Mouse (Mus musculus): ENCODE results near the gene Aen.
A peak's percentile ranks its signal among the peaks of the same experiment; 100 is the strongest.

The Aen gene

DNA sequence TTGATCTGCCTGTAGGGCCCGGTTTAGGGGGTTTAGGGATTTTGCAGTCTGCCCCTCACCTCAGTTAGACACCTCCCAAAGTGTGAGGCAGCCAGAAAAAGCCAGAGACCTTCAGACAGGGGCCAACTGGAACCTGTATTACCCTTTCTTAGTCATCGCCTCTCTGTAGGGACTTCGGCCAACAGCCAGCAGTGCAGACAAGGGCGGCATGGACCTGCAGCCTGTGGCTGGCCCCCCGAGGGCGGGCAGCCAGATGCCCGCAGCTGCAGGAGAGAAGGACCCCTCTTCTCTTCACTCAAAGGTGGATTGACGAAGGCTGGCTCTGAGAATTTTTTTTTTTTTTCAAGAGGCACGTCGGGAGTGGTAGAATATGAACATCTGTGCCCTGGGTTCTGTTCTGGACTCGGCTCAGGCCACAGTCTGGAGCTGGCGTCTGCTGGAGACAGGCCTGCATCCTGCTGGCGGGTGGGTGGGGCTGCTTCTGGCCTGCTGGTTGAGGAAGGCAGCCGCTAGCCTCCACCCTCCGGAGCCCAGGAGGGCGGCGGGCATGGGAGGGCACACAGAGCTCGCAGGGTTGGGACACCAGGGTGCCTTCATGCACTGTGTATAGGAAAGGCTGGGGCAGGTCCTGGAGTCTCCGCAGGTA, 43.4 kb downstream of the Aen start:
- no peak for DNase-seq (ENCODE audit: low spot score in 2 of 2)

DNA sequence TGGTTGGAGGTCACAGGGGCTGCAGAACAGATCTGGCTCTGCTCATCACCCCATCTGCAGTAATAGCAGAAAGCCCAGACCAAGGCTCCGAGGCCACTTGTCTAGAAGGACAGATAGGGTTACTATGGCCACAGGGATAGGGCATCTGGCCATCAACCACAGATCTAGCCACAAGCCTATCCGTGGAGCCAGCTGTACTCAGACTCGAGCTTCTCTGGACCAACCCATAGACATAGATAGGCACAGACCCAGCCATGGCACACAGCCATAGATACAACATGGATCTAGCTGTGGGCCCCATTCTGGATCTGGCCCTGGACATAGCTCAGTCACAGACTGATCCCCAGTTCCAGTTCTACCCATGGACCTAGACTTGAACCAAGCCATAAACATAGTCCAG, 45.3 kb downstream of the Aen start:
- DNase-seq (ENCODE audit: low spot score in 2 of 2): no peak

DNA sequence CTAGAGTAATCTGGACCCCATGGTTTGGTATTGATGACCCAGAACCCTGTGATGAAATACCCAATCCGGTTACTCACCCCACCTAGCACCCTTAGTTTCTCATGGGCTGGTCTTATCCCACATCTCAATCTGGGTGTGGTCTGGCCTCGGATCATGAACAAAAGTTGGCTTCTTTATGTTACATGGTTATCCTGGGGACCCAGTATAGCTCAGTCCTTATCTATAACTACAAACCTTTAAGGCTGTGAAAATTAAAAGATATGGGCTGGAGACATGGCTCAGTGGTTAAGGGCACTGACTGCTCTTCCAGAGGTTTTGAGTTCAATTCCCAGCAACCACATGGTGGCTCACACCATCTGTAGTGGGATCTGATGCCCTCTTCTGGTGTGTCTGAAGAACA, 46.9 kb downstream of the Aen start:
- DNase-seq (ENCODE audit: low spot score in 2 of 2): no peak

DNA sequence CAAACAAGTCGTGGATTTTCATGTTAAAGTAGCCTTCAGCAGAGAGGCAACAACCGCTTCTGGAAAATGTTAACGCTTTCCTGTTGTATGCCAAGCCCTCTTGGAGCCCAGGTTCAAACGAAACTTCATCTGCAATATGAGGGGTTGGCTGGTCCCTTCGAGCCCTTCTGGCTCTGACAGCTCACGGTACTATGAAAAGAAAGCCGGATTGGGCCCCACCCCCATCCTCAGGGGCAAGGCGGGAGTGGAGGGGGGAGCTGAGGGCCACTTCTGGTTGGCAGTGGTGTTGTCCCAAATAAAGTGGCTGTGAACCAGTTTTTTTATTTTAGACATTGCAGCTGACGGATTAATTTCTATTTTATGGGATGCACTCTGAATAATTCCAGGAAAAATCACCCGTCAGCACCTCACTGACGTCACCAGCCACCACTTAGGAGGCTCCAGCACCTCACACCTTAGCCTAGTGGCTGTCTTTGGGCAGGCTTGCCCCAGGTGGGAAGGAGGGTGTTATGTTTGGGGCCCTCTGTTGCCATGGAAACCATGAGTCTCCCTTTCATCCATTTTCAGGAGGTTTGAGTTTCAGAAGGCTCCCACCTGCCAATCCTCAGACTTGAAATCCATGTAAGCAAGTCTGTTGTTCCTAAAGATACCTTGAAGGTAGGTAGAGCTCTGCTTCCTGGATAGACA, 58.4 kb downstream of the Aen start:
- DNase-seq (ENCODE audit: low spot score in 2 of 2): no peak

GRCm38 (mm10) chr7:78954619-78955018, 59.0 kb downstream of the Aen start:
- no peak for DNase-seq (ENCODE audit: low spot score in 2 of 2)

DNA sequence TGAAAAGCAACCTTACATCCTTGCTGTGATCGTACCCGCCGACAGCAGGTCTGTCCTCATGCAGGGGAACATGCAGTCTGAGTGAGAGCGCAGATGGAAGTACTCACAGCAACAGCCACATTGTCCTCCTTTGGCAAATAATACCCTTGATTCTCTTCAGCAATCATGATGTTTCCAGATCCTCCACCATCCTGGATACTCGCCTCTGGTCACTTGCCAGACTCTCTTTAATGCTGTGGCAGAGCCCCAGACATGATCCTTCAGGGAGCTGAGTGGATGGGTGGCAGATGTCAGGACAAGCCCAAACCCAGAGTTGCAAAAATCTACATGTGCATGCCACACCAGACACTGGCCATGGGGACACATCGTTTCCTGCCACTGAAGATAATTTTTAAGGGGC, 59.4 kb downstream of the Aen start:
- DNase-seq (ENCODE audit: low spot score in 2 of 2): peak in 1 of 2 experiments; percentile 34

GRCm38 (mm10) chr7:78958499-78959073, 62.9 kb downstream of the Aen start:
- DNase-seq (ENCODE audit: low spot score in 2 of 2): no peak

Data from right cerebral cortex, postnatal 10 days (tissue).